16 mouse cellular contexts compared by ENCODE assay signal in the genomic region with DNA sequence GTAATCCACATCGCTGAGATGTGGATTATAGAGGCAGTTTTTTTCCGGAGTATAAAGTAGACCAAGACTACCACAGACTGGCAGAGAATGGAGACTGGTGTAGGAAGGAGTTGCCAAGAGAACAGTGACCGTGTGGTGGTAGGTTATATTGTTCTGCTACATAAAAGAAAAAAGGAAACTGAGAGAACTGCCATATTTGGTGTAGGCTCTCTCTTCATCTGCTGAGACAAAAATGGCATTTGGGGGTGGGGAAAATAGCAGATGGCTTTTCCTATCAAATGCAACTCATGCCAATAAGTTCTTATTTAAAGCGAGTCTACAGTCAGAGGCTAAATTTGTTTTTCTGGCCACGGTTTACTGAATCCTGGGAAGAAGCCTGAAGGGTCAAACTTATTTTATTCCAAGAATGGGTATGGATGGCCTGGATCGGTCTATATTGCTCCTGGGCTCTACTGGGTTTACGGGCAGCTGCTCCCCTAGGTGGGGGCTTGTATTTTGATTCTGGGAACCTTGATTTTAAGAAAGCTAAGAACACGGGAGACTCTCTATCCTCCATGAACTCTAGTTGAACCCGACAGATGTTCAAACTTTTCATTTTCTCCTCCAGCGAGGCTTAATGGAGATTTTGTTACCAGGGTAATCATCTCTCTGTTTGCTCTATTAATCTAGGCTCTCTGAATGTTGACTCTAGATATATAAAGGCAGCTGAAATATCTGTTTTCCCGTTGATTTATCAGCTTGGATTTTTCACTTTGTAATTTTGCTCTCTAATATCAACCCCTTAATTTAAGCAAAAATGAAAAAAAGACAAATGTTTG.
DNase-seq lines count a peak whose midpoint lies in the region; ATAC-seq and TF ChIP-seq lines count a peak whose summit lies in the region.
"Had no signal": no experiment of that assay in that cellular context is flagged by ENCODE, and none has a peak within 500 bp of the region (broad histone marks: within the 10 kb centered on the region; RNA-seq: fewer than 3 reads in every experiment).

No protein-coding gene starts in this region.

- no peaks in the 10 kb centered on the region for H3K9me3 ChIP-seq in limb, embryonic 13.5 days
- no peaks in the 10 kb centered on the region for H3K9me3 ChIP-seq in limb, embryonic 10.5 days (replicated peaks)
- H3K9me3 ChIP-seq: heart, embryonic 12.5 days; hindbrain, embryonic 10.5 days; intestine, embryonic 15.5 days had no signal

- no peaks in the 10 kb centered on the region for H3K27me3 ChIP-seq in limb, embryonic 13.5 days
- no peaks in the 10 kb centered on the region for H3K27me3 ChIP-seq in limb, embryonic 10.5 days (ENCODE audit: low read depth, poor library complexity, severe bottlenecking)
- H3K27me3 ChIP-seq: heart, embryonic 12.5 days; intestine, embryonic 15.5 days; megakaryocyte, embryonic 14.5 days had no signal

- H3K4me3 ChIP-seq in limb, embryonic 13.5 days, result no peak overlapping the region
- no peak overlapping the region for H3K4me3 ChIP-seq in limb, embryonic 10.5 days
- H3K4me3 ChIP-seq: heart, embryonic 12.5 days; hindbrain, embryonic 10.5 days; intestine, embryonic 15.5 days; megakaryocyte, embryonic 14.5 days had no signal

- H3K36me3 ChIP-seq in limb, embryonic 13.5 days, result no peaks in the 10 kb centered on the region
- no peaks in the 10 kb centered on the region for H3K36me3 ChIP-seq in limb, embryonic 10.5 days
- H3K36me3 ChIP-seq: heart, embryonic 12.5 days; hindbrain, embryonic 10.5 days; intestine, embryonic 15.5 days had no signal

- no peak for TF ChIP-seq POLR2A in brain, embryonic 14.5 days (IDR thresholded peaks at IDR 0.05; ENCODE audit: borderline replicate concordance, extremely low read depth, insufficient read depth, insufficient read length, poor library complexity, severe bottlenecking)

- H3K9ac ChIP-seq in limb, embryonic 13.5 days, result no peak overlapping the region
- H3K9ac ChIP-seq: heart, embryonic 12.5 days; intestine, embryonic 15.5 days; lung, embryonic 14.5 days had no signal

- no peaks in the 10 kb centered on the region for H3K4me1 ChIP-seq in limb, embryonic 13.5 days
- H3K4me1 ChIP-seq in limb, embryonic 10.5 days, result no peaks in the 10 kb centered on the region
- H3K4me1 ChIP-seq: heart, embryonic 12.5 days; hindbrain, embryonic 10.5 days; intestine, embryonic 15.5 days; megakaryocyte, embryonic 14.5 days had no signal

- TF ChIP-seq CTCF in brain, embryonic 14.5 days (IDR thresholded peaks at IDR 0.05; ENCODE audit: borderline replicate concordance, extremely low read depth, insufficient read depth, insufficient read length), result no peak

- 78% methylated on average over 11 of the region's 11 CpGs for WGBS in limb, embryonic 13.5 days
- 88% methylated on average over 11 of the region's 11 CpGs for WGBS in limb, embryonic 10.5 days

- ATAC-seq in limb, embryonic 13.5 days (ENCODE audit: low FRiP score, low read depth), result 0 out of 2 replicates have a peak, but pooled peaks have one; percentile 44
- no peak for ATAC-seq in erythroid progenitor cell, adult 5-6 weeks (replicated peaks; ENCODE audit: low FRiP score, poor library complexity, severe bottlenecking)
- ATAC-seq in granulocyte monocyte progenitor cell, adult 5-6 weeks (replicated peaks; ENCODE audit: poor library complexity, severe bottlenecking), result no peak
- ATAC-seq: intestine, embryonic 15.5 days had no signal

- no peak overlapping the region for H3K4me2 ChIP-seq in limb, embryonic 13.5 days (replicated peaks)
- H3K4me2 ChIP-seq: heart, embryonic 12.5 days; intestine, embryonic 15.5 days; lung, embryonic 14.5 days had no signal

- DNase-seq in limb, embryonic 10.5 days (ENCODE audit: low spot score), result no peak
- DNase-seq in brain, embryonic 14.5 days (ENCODE audit: low read depth), result peak; percentile 13
- peak; percentile 23 to 71 for DNase-seq in frontal cortex, adult 2 months (ENCODE audit: extremely low spot score in 1 of 2, low spot score in 1 of 2)
- peak; percentile 18 to 34 for DNase-seq in left cerebral cortex, postnatal 14 days (ENCODE audit: low spot score in 2 of 2)
- no peak for DNase-seq in heart, postnatal 10 days
- DNase-seq: cerebellum, postnatal 36 days; liver; lung, embryonic 14.5 days; thymus, adult 2 months had no signal

- intact Hi-C loops in left cerebral cortex, postnatal 14 days (cut with DNase I), result no loop called here
- intact Hi-C loops in heart, postnatal 10 days (cut with DNase I), result no loop called here

- H3K27ac ChIP-seq in limb, embryonic 13.5 days, result no peak overlapping the region
- no peak overlapping the region for H3K27ac ChIP-seq in limb, embryonic 10.5 days
- H3K27ac ChIP-seq: hindbrain, embryonic 10.5 days; intestine, embryonic 15.5 days had no signal

Comparison
In these comparisons a context has a peak if more than half of its experiments do, and no peak if none do; other contexts are left out.
1. DNase-seq: peak in brain, embryonic 14.5 days (single experiment), frontal cortex, adult 2 months (2 of 2) and left cerebral cortex, postnatal 14 days (2 of 2); none in limb, embryonic 10.5 days (single experiment) and heart, postnatal 10 days (0 of 2).